Comparison of ENCODE assay signal across 22 mouse cellular contexts in genomic region chr4:105307905-105308304, GRCm38 (mm10).
DNase-seq lines count a peak whose midpoint lies in the region; ATAC-seq and TF ChIP-seq lines count a peak whose summit lies in the region.
"Had no signal": no experiment of that assay in that cellular context is flagged by ENCODE, and none has a peak within 500 bp of the region (broad histone marks: within the 10 kb centered on the region; RNA-seq: fewer than 3 reads in every experiment).

No protein-coding gene starts in this region.

- H3K4me3 ChIP-seq in heart, adult 2 months, result no peak overlapping the region
- no peak overlapping the region for H3K4me3 ChIP-seq in liver, adult 2 months (ENCODE audit: insufficient read depth, low read depth, low read length)
- H3K4me3 ChIP-seq in liver, embryonic 12.5 days, result no peak overlapping the region
- H3K4me3 ChIP-seq in brown adipose tissue, adult 24 weeks (ENCODE audit: insufficient read depth, low read depth, low read length), result no peak overlapping the region
- H3K4me3 ChIP-seq in forebrain, embryonic 16.5 days (replicated peaks; ENCODE audit: low read length), result no peak overlapping the region
- H3K4me3 ChIP-seq: embryonic facial prominence, embryonic 13.5 days; embryonic facial prominence, embryonic 15.5 days; erythroblast, embryonic 14.5 days; forebrain, embryonic 12.5 days had no signal

- intact Hi-C loops in heart, adult 2 months (cut with DNase I), result loop anchor here (5.0 kb wide), 3 partner anchors 46 to 114 kb away; no protein-coding TSS in a partner anchor
- intact Hi-C loops in heart, postnatal 14 days (cut with DNase I), result no loop called here

- ATAC-seq in liver, embryonic 12.5 days, result no peak
- ATAC-seq in forebrain, embryonic 16.5 days, result no peak
- ATAC-seq: forebrain, embryonic 14.5 days; forebrain, postnatal 0 days had no signal

- no peak for DNase-seq in heart, adult 2 months
- DNase-seq in heart, postnatal 14 days, result no peak
- DNase-seq in liver, adult 2 months (ENCODE audit: extremely low read depth, low read depth, low spot score), result no peak
- peak; percentile 98 for DNase-seq in fat pad, adult 2 months (ENCODE audit: extremely low read depth, low read depth, low spot score)
- no peak for DNase-seq in cerebellum, postnatal 4 days (ENCODE audit: low spot score in 2 of 2)
- DNase-seq: adrenal gland, adult 2 months; adrenal gland, postnatal 10 days; adrenal gland, postnatal 25 days; cerebellum, adult 11-12 months; cerebellum, adult 2 months; cerebellum, adult 9-10 months; cerebellum, postnatal 25 days; embryo, embryonic 11 days; forebrain, postnatal 0 days had no signal

- no peak for TF ChIP-seq POLR2A in heart, adult 2 months (IDR thresholded peaks at IDR 0.05; ENCODE audit: insufficient read depth, low read depth, low read length)
- TF ChIP-seq POLR2A in liver, adult 2 months (IDR thresholded peaks at IDR 0.05; ENCODE audit: extremely low read depth, insufficient read depth, low read length), result no peak

- H3K9ac ChIP-seq in heart, adult 2 months (ENCODE audit: low read depth, low read length), result no peak overlapping the region
- no peak overlapping the region for H3K9ac ChIP-seq in liver, adult 2 months (ENCODE audit: low read depth, low read length)
- no peak overlapping the region for H3K9ac ChIP-seq in liver, embryonic 12.5 days
- no peak overlapping the region for H3K9ac ChIP-seq in forebrain, embryonic 16.5 days (replicated peaks; ENCODE audit: low read depth, low read length)
- H3K9ac ChIP-seq: embryonic facial prominence, embryonic 13.5 days; embryonic facial prominence, embryonic 15.5 days; forebrain, embryonic 12.5 days; forebrain, postnatal 0 days had no signal

- H3K9me3 ChIP-seq in liver, embryonic 12.5 days (replicated peaks), result no peaks in the 10 kb centered on the region
- no peaks in the 10 kb centered on the region for H3K9me3 ChIP-seq in forebrain, embryonic 16.5 days (ENCODE audit: control insufficient read depth, low read length)
- H3K9me3 ChIP-seq: embryonic facial prominence, embryonic 13.5 days; embryonic facial prominence, embryonic 15.5 days; forebrain, embryonic 12.5 days had no signal

- TF ChIP-seq CTCF in heart, adult 2 months (IDR thresholded peaks at IDR 0.05), result no peak
- no peak for TF ChIP-seq CTCF in liver, adult 2 months (IDR thresholded peaks at IDR 0.05; ENCODE audit: low read depth, low read length)

- no peak overlapping the region for H3K4me2 ChIP-seq in liver, embryonic 12.5 days
- H3K4me2 ChIP-seq in forebrain, embryonic 16.5 days (ENCODE audit: low read length), result no peak overlapping the region
- H3K4me2 ChIP-seq: embryonic facial prominence, embryonic 13.5 days; embryonic facial prominence, embryonic 15.5 days; forebrain, embryonic 12.5 days had no signal

- no peak for TF ChIP-seq EP300 in heart, adult 2 months (IDR thresholded peaks at IDR 0.05; ENCODE audit: insufficient read depth, low read depth, low read length)

- no peaks in the 10 kb centered on the region for H3K79me2 ChIP-seq in heart, adult 2 months (replicated peaks; ENCODE audit: control insufficient read depth, insufficient read depth, low read length)
- H3K79me2 ChIP-seq in liver, adult 2 months (ENCODE audit: control insufficient read depth, insufficient read depth, low read length), result no peaks in the 10 kb centered on the region

- WGBS in heart, adult 2 months, result 91% methylated on average over 5 of the region's 5 CpGs
- WGBS in liver, adult 2 months, result 95% methylated on average over 5 of the region's 5 CpGs
- WGBS in liver, embryonic 12.5 days (ENCODE audit: insufficient replicate concordance), result 55% methylated on average over 5 of the region's 5 CpGs
- WGBS in forebrain, embryonic 16.5 days, result 87% methylated on average over 5 of the region's 5 CpGs

- no peaks in the 10 kb centered on the region for H3K27me3 ChIP-seq in heart, adult 2 months (ENCODE audit: control insufficient read depth, insufficient read depth, low read length)
- H3K27me3 ChIP-seq in liver, adult 2 months (ENCODE audit: control insufficient read depth, insufficient read depth, low read length), result no peaks in the 10 kb centered on the region
- no peaks in the 10 kb centered on the region for H3K27me3 ChIP-seq in liver, embryonic 12.5 days (replicated peaks)
- H3K27me3 ChIP-seq in forebrain, embryonic 16.5 days (replicated peaks; ENCODE audit: control insufficient read depth, insufficient read depth, low read length), result no peaks in the 10 kb centered on the region
- H3K27me3 ChIP-seq: embryonic facial prominence, embryonic 13.5 days; embryonic facial prominence, embryonic 15.5 days; forebrain, embryonic 12.5 days had no signal

- peak overlapping the region; percentile 51 for H3K27ac ChIP-seq in heart, adult 2 months
- peak overlapping the region; percentile 49 for H3K27ac ChIP-seq in liver, adult 2 months (replicated peaks; ENCODE audit: insufficient read depth, low read depth, low read length)
- no peak overlapping the region for H3K27ac ChIP-seq in liver, embryonic 12.5 days
- peak overlapping the region; percentile 94 for H3K27ac ChIP-seq in brown adipose tissue, adult 24 weeks (replicated peaks; ENCODE audit: low read depth, low read length)
- no peak overlapping the region for H3K27ac ChIP-seq in forebrain, embryonic 16.5 days (ENCODE audit: low read length)
- H3K27ac ChIP-seq: embryonic facial prominence, embryonic 13.5 days; embryonic facial prominence, embryonic 15.5 days; forebrain, embryonic 12.5 days had no signal

- H3K36me3 ChIP-seq in heart, adult 2 months (ENCODE audit: control insufficient read depth, insufficient read depth, low read length), result no peaks in the 10 kb centered on the region
- H3K36me3 ChIP-seq in liver, adult 2 months (ENCODE audit: control insufficient read depth, insufficient read depth, low read length), result no peaks in the 10 kb centered on the region
- H3K36me3 ChIP-seq in liver, embryonic 12.5 days, result no peaks in the 10 kb centered on the region
- H3K36me3 ChIP-seq in forebrain, embryonic 16.5 days (ENCODE audit: control insufficient read depth, insufficient read depth), result no peaks in the 10 kb centered on the region
- H3K36me3 ChIP-seq: embryonic facial prominence, embryonic 13.5 days; embryonic facial prominence, embryonic 15.5 days; forebrain, embryonic 12.5 days had no signal

- peaks cover 7% of the 10 kb centered on the region for H3K4me1 ChIP-seq in heart, adult 2 months (ENCODE audit: control insufficient read depth, insufficient read depth, low read length)
- peaks cover 12% of the 10 kb centered on the region for H3K4me1 ChIP-seq in liver, adult 2 months (ENCODE audit: control insufficient read depth, insufficient read depth, low read length)
- no peaks in the 10 kb centered on the region for H3K4me1 ChIP-seq in liver, embryonic 12.5 days
- peaks cover 20% of the 10 kb centered on the region for H3K4me1 ChIP-seq in brown adipose tissue, adult 24 weeks (ENCODE audit: control insufficient read depth, insufficient read depth, insufficient read length, low read length)
- no peaks in the 10 kb centered on the region for H3K4me1 ChIP-seq in forebrain, embryonic 16.5 days (replicated peaks; ENCODE audit: control insufficient read depth, insufficient read depth, low read length)
- H3K4me1 ChIP-seq: embryonic facial prominence, embryonic 15.5 days; forebrain, embryonic 12.5 days had no signal

Comparison
In these comparisons a context has a peak if more than half of its experiments do, and no peak if none do; other contexts are left out.
1. H3K27ac ChIP-seq: peak in heart, adult 2 months (single experiment), liver, adult 2 months (single experiment) and brown adipose tissue, adult 24 weeks (single experiment); none in liver, embryonic 12.5 days (single experiment) and forebrain, embryonic 16.5 days (single experiment).